Mouse (Mus musculus) intestine, embryonic 15.5 days (tissue): ENCODE results near the gene Rft1. TPM values are rescaled to one million over a fixed set of nuclear protein-coding genes. Genes with fewer than 3 reads are reported as not detected.

Experiments
- ATAC-seq: fragments of 200-750 bp; cut with Nextera tagmentation; 2 replicates; pipeline ENCODE4 v1.8.0; 2017; ENCODE audit warnings: moderate TSS enrichment, moderate library complexity
- H3K27ac ChIP-seq: fragments of 300-500 bp; sonication (generic); 2 replicates; pipeline ENCODE4 v1.5.1; 2015; ENCODE audit warnings: mild to moderate bottlenecking, inconsistent platforms
- H3K27me3 ChIP-seq: fragments of 300-500 bp; sonication (generic); replicated peaks from 2 replicates; pipeline ENCODE4 v1.6.1; 2015; ENCODE audit warnings: inconsistent platforms
- H3K36me3 ChIP-seq: fragments of 300-500 bp; sonication (generic); 2 replicates; pipeline ENCODE4 v1.6.1; 2015; ENCODE audit warnings: inconsistent platforms
- H3K4me1 ChIP-seq: fragments of 300-500 bp; sonication (generic); replicated peaks from 2 replicates; pipeline ENCODE4 v1.6.1; 2015; ENCODE audit warnings: inconsistent platforms
- H3K4me2 ChIP-seq: fragments of 300-500 bp; sonication (generic); replicated peaks from 2 replicates; pipeline ENCODE4 v1.6.1; 2015; ENCODE audit warnings: mild to moderate bottlenecking, inconsistent platforms
- H3K4me3 ChIP-seq: fragments of 300-500 bp; sonication (generic); replicated peaks from 2 replicates; pipeline ENCODE4 v1.5.1; 2015; ENCODE audit warnings: inconsistent platforms
- H3K9ac ChIP-seq: fragments of 300-500 bp; sonication (generic); 2 replicates; pipeline ENCODE4 v1.6.1; 2015; ENCODE audit warnings: inconsistent platforms
- H3K9me3 ChIP-seq: fragments of 300-500 bp; sonication (generic); 2 replicates; pipeline ENCODE4 v1.6.1; 2016; ENCODE audit warnings: inconsistent platforms
- WGBS: fragments of 180-500 bp; shearing (Covaris S2); methylation state at CpG from one replicate; pipeline ENCODE4 v1.1.7; 2015; 5-methylcytosine and 5-hydroxymethylcytosine counted together
- polyA plus RNA-seq: library from polyadenylated mRNA; unstranded; fragments of >200 nt; fragmentation: Nextera tagmentation; extraction: Ambion mirVana; gene quantifications from 2 replicates; pipeline ENCODE4 v1.2.1, GENCODE M21; 2015

Rft1 gene
- polyA plus RNA-seq, 1 experiment from 2014 or later: 12.6 TPM

DNA sequence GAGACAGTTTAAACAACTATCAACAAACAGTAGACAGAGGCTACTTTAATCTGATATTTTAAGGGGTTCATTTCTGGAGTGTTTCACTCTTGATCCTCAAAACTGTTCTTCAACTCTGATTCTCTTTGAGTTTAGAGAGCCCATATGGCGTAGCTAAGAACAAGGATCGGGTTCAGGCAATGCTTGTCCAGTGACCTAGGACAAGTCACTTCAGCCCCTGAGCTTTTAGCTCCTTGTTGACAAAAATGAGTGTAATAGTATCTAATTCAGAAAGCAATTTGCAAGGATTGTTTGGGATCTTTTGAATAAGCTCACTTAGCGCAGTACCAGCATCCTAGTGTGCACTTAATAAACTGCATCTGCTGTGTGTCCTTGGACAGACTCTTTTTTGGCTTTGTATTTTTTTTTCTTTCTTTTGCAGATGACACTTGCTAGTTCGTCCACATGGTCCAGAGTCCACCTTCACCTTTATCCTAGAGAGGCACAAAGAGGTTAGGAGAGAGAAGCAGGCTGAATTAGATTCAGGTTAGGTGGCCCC lies 600 bp downstream of the Rft1 start:
- Histone ChIP-seq H3K27ac (peak overlapping the region; percentile 91; the same call in 1 of the 2 replicates), H3K4me3 (peak overlapping the region; percentile 94), H3K4me1 (no peaks in the 10 kb centered on the region), H3K27me3 (no peaks in the 10 kb centered on the region), H3K9me3 (no peaks in the 10 kb centered on the region), H3K9ac (peak overlapping the region; percentile 100), H3K36me3 (peaks cover 6% of the 10 kb centered on the region; the same call in 1 of the 2 replicates), H3K4me2 (peak overlapping the region; percentile 65)
- 0 out of 2 replicates have a peak, but pooled peaks have one; percentile 21 for ATAC-seq
- WGBS: 32% methylated on average over 4 of the region's 4 CpGs

GRCm38 (mm10) chr14:30655531-30655930 lies 1.4 kb downstream of the Rft1 start:
- H3K4me3 ChIP-seq: no peak overlapping the region
- no peak overlapping the region for H3K9ac ChIP-seq
- peaks cover 6% of the 10 kb centered on the region; the same call in 1 of the 2 replicates for H3K36me3 ChIP-seq
- no peaks in the 10 kb centered on the region for H3K9me3 ChIP-seq
- ATAC-seq: no peak
- no peak overlapping the region for H3K4me2 ChIP-seq
- WGBS: 80% methylated on average over 1 of the region's 1 CpGs
- H3K4me1 ChIP-seq: no peaks in the 10 kb centered on the region
- no peaks in the 10 kb centered on the region for H3K27me3 ChIP-seq
- H3K27ac ChIP-seq: no peak overlapping the region

DNA sequence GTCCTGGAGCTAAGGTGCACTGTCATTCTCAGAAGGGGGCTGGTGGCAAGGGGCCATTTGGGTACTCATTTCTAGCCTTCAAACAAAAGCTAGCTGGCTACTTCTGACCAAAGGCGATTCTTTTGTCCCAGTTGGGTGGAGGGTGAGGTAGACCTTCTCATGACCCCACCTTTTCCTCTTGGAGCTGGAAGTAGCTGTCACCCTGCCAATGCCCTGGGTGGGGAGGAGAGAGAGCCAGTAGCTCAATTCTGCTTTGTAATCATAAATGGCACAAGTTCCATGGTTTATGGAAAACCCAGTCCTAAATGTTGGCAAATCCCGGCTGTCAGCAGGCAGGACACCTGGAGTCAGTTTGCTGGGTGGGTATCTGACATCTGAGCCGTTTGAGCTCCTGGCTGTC lies 11.9 kb downstream of the Rft1 start:
- WGBS: 83% methylated on average over 3 of the region's 3 CpGs
- Histone ChIP-seq H3K27me3 (no peaks in the 10 kb centered on the region), H3K4me3 (no peak overlapping the region), H3K36me3 (peaks cover 29% of the 10 kb centered on the region), H3K27ac (no peak overlapping the region), H3K9ac (no peak overlapping the region), H3K4me1 (no peaks in the 10 kb centered on the region), H3K9me3 (no peaks in the 10 kb centered on the region), H3K4me2 (no peak overlapping the region)
- ATAC-seq: no peak

- no peak for ATAC-seq
- Histone ChIP-seq H3K27me3 (no peaks in the 10 kb centered on the region), H3K4me2 (no peak overlapping the region), H3K27ac (no peak overlapping the region), H3K36me3 (peaks cover 29% of the 10 kb centered on the region), H3K4me3 (no peak overlapping the region), H3K9ac (no peak overlapping the region), H3K4me1 (no peaks in the 10 kb centered on the region), H3K9me3 (no peaks in the 10 kb centered on the region)
- WGBS: 79% methylated on average over 4 of the region's 4 CpGs
These were observed 12.4 kb downstream of the Rft1 start for GRCm38 (mm10) chr14:30666604-30667003.

- Histone ChIP-seq H3K27ac (no peak overlapping the region), H3K4me2 (no peak overlapping the region), H3K9me3 (no peaks in the 10 kb centered on the region), H3K36me3 (peaks cover 20% of the 10 kb centered on the region; the same call in 1 of the 2 replicates), H3K4me3 (no peak overlapping the region), H3K27me3 (no peaks in the 10 kb centered on the region), H3K9ac (no peak overlapping the region), H3K4me1 (no peaks in the 10 kb centered on the region)
- WGBS: 96% methylated on average over 6 of the region's 6 CpGs
- no peak for ATAC-seq
These were observed 16.0 kb downstream of the Rft1 start for GRCm38 (mm10) chr14:30670161-30670560.

DNA sequence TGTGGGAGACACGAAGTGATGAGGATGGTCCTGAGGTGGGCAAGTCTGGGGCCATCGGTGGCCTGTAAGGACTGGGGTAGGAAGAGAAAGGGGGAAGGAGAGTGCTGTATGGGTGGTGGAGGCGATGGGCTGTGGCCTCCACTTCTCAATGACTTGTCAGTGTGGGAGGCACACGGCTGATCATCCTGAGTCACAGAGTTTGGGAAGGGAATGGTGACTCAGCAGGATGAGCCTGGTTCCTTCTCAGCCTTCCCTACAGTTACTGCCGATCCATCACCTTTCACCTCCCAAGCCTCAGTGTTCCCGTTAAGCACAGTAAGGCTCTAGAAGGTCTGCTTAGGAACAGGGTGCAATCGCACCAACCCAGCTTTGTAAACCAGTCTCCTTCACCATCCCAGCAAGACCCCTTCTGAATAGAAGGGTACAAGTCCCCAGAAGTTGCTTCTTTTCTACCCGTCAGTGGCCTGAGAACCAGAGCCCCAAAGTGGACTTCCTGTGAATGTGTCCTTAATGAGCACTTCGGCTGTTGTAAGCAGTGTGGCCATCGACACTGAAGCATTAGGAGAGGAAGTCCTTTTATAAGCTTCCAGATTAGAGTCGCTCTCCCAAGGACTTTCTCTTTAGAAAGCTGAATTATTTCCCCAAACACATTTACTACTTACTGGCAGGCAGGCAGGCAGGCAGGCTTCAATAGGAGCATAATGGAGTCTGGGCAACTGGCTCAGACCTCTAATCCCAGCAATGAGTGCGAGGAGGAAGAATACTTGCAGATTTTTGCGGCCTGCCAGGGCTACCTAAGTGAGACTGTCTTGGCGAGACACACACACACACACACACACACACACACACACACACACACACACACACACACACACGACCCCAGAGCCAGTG lies 17.2 kb downstream of the Rft1 start:
- H3K4me1 ChIP-seq: no peaks in the 10 kb centered on the region
- no peak overlapping the region for H3K9ac ChIP-seq
- no peaks in the 10 kb centered on the region for H3K27me3 ChIP-seq
- no peak overlapping the region for H3K27ac ChIP-seq
- WGBS: 73% methylated on average over 15 of the region's 15 CpGs
- peaks cover 18% of the 10 kb centered on the region; the same call in 1 of the 2 replicates for H3K36me3 ChIP-seq
- no peak overlapping the region for H3K4me3 ChIP-seq
- no peak overlapping the region for H3K4me2 ChIP-seq
- peak; percentile 39 for ATAC-seq
- H3K9me3 ChIP-seq: no peaks in the 10 kb centered on the region

DNA sequence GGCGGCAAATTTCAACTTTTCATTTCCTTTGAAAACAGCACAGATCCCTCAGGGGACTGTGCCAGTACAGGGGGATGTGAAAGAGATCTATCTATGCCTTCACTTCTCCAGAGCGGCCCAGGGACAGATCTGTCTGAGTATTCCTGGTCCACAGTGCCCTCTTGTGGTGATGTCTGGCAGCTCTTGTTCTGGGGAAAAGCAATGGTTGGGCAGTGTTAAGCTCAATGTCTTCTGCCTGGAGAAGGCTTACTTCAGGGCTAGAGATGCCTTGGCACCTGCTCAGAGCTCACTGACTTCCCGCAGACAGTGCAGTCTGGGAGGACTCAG lies 17.8 kb downstream of the Rft1 start:
- 11% methylated on average over 3 of the region's 3 CpGs for WGBS
- H3K27me3 ChIP-seq: no peaks in the 10 kb centered on the region
- peak; percentile 90 for ATAC-seq
- no peaks in the 10 kb centered on the region for H3K4me1 ChIP-seq
- H3K4me3 ChIP-seq: no peak overlapping the region
- H3K9ac ChIP-seq: no peak overlapping the region
- H3K27ac ChIP-seq: no peak overlapping the region
- no peak overlapping the region for H3K4me2 ChIP-seq
- peaks cover 17% of the 10 kb centered on the region; the same call in 1 of the 2 replicates for H3K36me3 ChIP-seq
- no peaks in the 10 kb centered on the region for H3K9me3 ChIP-seq

GRCm38 (mm10) chr14:30674947-30675346 lies 20.8 kb downstream of the Rft1 start:
- 72% methylated on average over 6 of the region's 6 CpGs for WGBS
- no peak for ATAC-seq

DNA sequence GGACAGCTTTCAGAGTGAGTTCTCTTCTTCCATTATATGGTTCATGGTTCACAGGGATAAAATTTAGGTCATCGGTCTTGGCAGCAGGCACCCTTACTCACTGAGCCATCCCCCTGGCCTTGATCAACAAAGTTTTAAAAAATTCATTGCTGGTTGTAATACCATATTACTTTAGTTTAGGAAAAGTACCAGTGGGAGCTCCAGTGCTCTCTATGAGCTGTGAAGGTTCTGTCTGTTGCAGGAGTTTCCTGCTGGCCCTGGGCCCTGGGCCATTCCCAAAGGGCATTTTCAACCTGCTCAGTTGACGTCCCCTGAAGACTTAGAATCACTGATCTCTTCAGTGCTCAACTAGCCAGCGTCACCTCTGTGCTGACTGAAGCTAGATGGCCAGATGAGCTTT lies 28.0 kb downstream of the Rft1 start:
- no peak overlapping the region for H3K9ac ChIP-seq
- no peak for ATAC-seq
- H3K27ac ChIP-seq: no peak overlapping the region
- H3K4me2 ChIP-seq: no peak overlapping the region
- H3K9me3 ChIP-seq: no peaks in the 10 kb centered on the region
- H3K4me3 ChIP-seq: no peak overlapping the region
- no peaks in the 10 kb centered on the region for H3K4me1 ChIP-seq
- 97% methylated on average over 3 of the region's 3 CpGs for WGBS
- H3K36me3 ChIP-seq: peaks cover 22% of the 10 kb centered on the region
- H3K27me3 ChIP-seq: no peaks in the 10 kb centered on the region

More at GRCm38 (mm10) chr14:30674947-30675346, 20.8 kb downstream of the Rft1 start:
- Histone ChIP-seq H3K9ac (no peak overlapping the region), H3K4me1 (no peaks in the 10 kb centered on the region), H3K4me3 (no peak overlapping the region), H3K27me3 (no peaks in the 10 kb centered on the region), H3K9me3 (no peaks in the 10 kb centered on the region), H3K36me3 (peaks cover 9% of the 10 kb centered on the region; the same call in 1 of the 2 replicates), H3K27ac (no peak overlapping the region), H3K4me2 (no peak overlapping the region)

DNA sequence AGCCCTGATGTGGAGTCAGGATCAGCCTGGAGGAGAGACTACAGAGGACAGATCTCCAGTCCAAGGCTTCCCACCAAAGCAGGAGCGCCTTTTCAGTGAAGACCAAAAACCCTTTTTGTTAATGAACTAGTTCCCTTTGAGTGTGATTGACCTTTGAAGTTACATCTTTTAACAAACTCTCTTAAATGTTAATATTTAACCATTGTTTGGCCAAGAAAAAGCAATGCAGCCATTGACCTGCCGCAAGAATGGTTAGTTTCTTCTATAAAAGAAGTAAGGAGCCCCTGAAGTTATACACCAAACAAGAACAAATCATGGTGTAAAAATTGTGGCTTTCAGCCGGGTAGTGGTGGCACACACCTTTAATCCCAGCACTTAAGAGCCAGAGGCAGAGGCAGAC lies 36.5 kb downstream of the Rft1 start:
- H3K4me2 ChIP-seq: no peak overlapping the region

GRCm38 (mm10) chr14:30692439-30692838 lies 38.3 kb downstream of the Rft1 start:
- ATAC-seq: no peak
- WGBS: 87% methylated on average over 6 of the region's 6 CpGs
- no peak overlapping the region for H3K4me2 ChIP-seq
- H3K36me3 ChIP-seq: peaks cover 13% of the 10 kb centered on the region
- H3K9me3 ChIP-seq: no peaks in the 10 kb centered on the region
- H3K27me3 ChIP-seq: no peaks in the 10 kb centered on the region
- H3K4me3 ChIP-seq: no peak overlapping the region
- no peak overlapping the region for H3K9ac ChIP-seq
- H3K27ac ChIP-seq: no peak overlapping the region
- 0 out of 2 replicates have a peak, but pooled peaks cover 2% of the 10 kb centered on the region for H3K4me1 ChIP-seq

More for the DNA sequence above, 36.5 kb downstream of the Rft1 start:
- H3K36me3 ChIP-seq: peaks cover 13% of the 10 kb centered on the region
- peak; percentile 42 for ATAC-seq
- H3K27ac ChIP-seq: no peak overlapping the region
- 0 out of 2 replicates have a peak, but pooled peaks cover 2% of the 10 kb centered on the region for H3K4me1 ChIP-seq
- no peak overlapping the region for H3K9ac ChIP-seq
- H3K27me3 ChIP-seq: no peaks in the 10 kb centered on the region
- H3K9me3 ChIP-seq: no peaks in the 10 kb centered on the region
- H3K4me3 ChIP-seq: no peak overlapping the region
- 74% methylated on average over 3 of the region's 3 CpGs for WGBS

GRCm38 (mm10) chr14:30694786-30695185 lies 40.6 kb downstream of the Rft1 start:
- Histone ChIP-seq H3K9me3 (no peaks in the 10 kb centered on the region), H3K36me3 (peaks cover 7% of the 10 kb centered on the region), H3K4me2 (no peak overlapping the region), H3K4me3 (no peak overlapping the region), H3K4me1 (0 out of 2 replicates have a peak, but pooled peaks cover 2% of the 10 kb centered on the region), H3K27me3 (no peaks in the 10 kb centered on the region), H3K9ac (no peak overlapping the region), H3K27ac (no peak overlapping the region)
- no peak for ATAC-seq
- WGBS: 88% methylated on average over 2 of the region's 2 CpGs
